Mouse (Mus musculus) megakaryocyte, adult 5-6 weeks (primary cell): Measurements from ENCODE around the gene Tcp1. TPM values are rescaled to one million over a fixed set of nuclear protein-coding genes. Genes with fewer than 3 reads are reported as not detected.

Experiments
- ATAC-seq: 2 replicates; pipeline ENCODE4 v1.8.0; 2016; ENCODE audit warnings: mild to moderate bottlenecking, inconsistent platforms; ENCODE audit not compliant: poor library complexity, severe bottlenecking
- total RNA-seq, 2 experiments: library from RNA; stranded (forward) in 1 of 2; stranded (reverse) in 1 of 2; fragments of 153-499, 151-499 nt in 1 of 2; fragments of 221-1000, 200-1000 nt in 1 of 2; gene quantifications; 2 replicates each; pipeline versions ENCODE4 v1.2.3 to v1.2.4; 2015 to 2017

Tcp1 gene
- total RNA-seq, 2 experiments from 2014 or later, result 244 to 370 TPM

DNA sequence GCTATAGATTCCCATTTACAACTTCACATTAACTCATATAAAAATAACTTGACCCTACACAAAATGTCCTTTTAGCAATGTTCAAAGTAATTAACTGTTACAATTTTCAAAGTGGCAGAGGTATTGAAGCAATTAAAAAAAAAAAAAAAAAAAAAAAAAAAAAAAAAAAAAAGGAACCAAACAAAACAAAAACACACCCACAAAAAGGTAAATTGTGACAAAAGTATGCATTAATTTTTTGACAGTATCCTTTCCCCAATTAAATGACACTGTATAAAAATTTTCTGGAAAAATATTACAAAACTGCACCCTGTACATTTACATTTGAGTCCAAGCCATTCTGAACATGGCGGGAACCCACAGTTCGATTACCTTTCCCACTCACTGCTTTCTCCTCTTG, 51.7 kb downstream of the Tcp1 start:
- ATAC-seq, result no peak

DNA sequence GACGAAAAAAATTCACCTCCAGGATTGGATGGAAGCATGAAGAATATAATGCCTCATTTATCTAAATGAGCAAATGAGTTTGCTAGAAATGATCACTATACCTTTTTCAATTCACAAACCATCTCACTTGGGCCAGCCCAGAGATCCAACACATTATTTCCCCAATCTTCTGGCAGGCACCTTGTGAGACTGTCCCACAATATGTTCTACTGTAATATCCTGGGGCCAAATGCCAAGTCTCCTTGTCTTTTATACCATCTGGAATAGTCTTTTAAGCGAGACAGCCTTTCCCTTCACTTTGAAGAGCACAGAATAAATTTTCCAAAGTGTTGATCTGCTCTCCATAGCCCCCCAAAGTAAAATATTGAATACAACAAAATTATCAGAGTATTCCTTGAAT, 58.4 kb downstream of the Tcp1 start:
- no peak for ATAC-seq

Other genes starting within 250 kb of the Tcp1 start
- not detected in 2 replicates for gene Slc22a1, start 239.9 kb upstream of the Tcp1 start, total RNA-seq (2015)
- not detected in 2 replicates for gene Slc22a1, start 239.9 kb upstream of the Tcp1 start, total RNA-seq (2017)
- 0.69 and 1.9 TPM in 2 replicates for gene Igf2r, start 146.0 kb upstream of the Tcp1 start, total RNA-seq (2015)
- 3.7 and 5.7 TPM in 2 replicates for gene Igf2r, start 146.0 kb upstream of the Tcp1 start, total RNA-seq (2017)
- gene Mas1, start 47.6 kb upstream of the Tcp1 start, total RNA-seq (2015), result not detected in 2 replicates
- not detected in 2 replicates for gene Mas1, start 47.6 kb upstream of the Tcp1 start, total RNA-seq (2017)
- not detected in 2 replicates for gene Mrgprh, start 39.7 kb upstream of the Tcp1 start, total RNA-seq (2015)
- not detected in 2 replicates for gene Mrgprh, start 39.7 kb upstream of the Tcp1 start, total RNA-seq (2017)
- 1.4 TPM in 1 of 2 replicates, not detected in the other for gene Pnldc1, start 5.5 kb upstream of the Tcp1 start, total RNA-seq (2015)
- 0.11 TPM in 1 of 2 replicates, not detected in the other for gene Pnldc1, start 5.5 kb upstream of the Tcp1 start, total RNA-seq (2017)
- gene Mrpl18, start 644 bp downstream of the Tcp1 start, total RNA-seq (2015), result 112 and 131 TPM in 2 replicates
- 122 and 163 TPM in 2 replicates for gene Mrpl18, start 644 bp downstream of the Tcp1 start, total RNA-seq (2017)
- gene Acat3, start 24.9 kb downstream of the Tcp1 start, total RNA-seq (2015), result not detected in 2 replicates
- gene Acat3, start 24.9 kb downstream of the Tcp1 start, total RNA-seq (2017), result 0.33 and 0.51 TPM in 2 replicates
- gene Acat2, start 45.0 kb downstream of the Tcp1 start, total RNA-seq (2015), result 7.6 and 9.0 TPM in 2 replicates
- 9.1 and 9.8 TPM in 2 replicates for gene Acat2, start 45.0 kb downstream of the Tcp1 start, total RNA-seq (2017)
- gene Wtap, start 78.5 kb downstream of the Tcp1 start, total RNA-seq (2015), result 114 and 116 TPM in 2 replicates
- 246 and 306 TPM in 2 replicates for gene Wtap, start 78.5 kb downstream of the Tcp1 start, total RNA-seq (2017)
- gene Sod2, start 91.1 kb downstream of the Tcp1 start, total RNA-seq (2015), result 57.6 and 73.8 TPM in 2 replicates
- gene Sod2, start 91.1 kb downstream of the Tcp1 start, total RNA-seq (2017), result 23.3 and 40.3 TPM in 2 replicates
- gene Gpr31b, start 136.6 kb downstream of the Tcp1 start, total RNA-seq (2015), result not detected in 2 replicates
- 0.81 TPM in 1 of 2 replicates, not detected in the other for gene Gpr31b, start 136.6 kb downstream of the Tcp1 start, total RNA-seq (2017)
- gene Tcp10b, start 145.4 kb downstream of the Tcp1 start, total RNA-seq (2015), result 0.04 TPM in 1 of 2 replicates, not detected in the other
- gene Tcp10b, start 145.4 kb downstream of the Tcp1 start, total RNA-seq (2017), result not detected in 2 replicates
- gene Unc93a, start 216.1 kb downstream of the Tcp1 start, total RNA-seq (2015), result not detected in 2 replicates
- 0.29 TPM in 1 of 2 replicates, not detected in the other for gene Unc93a, start 216.1 kb downstream of the Tcp1 start, total RNA-seq (2017)